Mouse (Mus musculus): ENCODE measurements around the gene Hnrnph2.

Gene Hnrnph2

DNA sequence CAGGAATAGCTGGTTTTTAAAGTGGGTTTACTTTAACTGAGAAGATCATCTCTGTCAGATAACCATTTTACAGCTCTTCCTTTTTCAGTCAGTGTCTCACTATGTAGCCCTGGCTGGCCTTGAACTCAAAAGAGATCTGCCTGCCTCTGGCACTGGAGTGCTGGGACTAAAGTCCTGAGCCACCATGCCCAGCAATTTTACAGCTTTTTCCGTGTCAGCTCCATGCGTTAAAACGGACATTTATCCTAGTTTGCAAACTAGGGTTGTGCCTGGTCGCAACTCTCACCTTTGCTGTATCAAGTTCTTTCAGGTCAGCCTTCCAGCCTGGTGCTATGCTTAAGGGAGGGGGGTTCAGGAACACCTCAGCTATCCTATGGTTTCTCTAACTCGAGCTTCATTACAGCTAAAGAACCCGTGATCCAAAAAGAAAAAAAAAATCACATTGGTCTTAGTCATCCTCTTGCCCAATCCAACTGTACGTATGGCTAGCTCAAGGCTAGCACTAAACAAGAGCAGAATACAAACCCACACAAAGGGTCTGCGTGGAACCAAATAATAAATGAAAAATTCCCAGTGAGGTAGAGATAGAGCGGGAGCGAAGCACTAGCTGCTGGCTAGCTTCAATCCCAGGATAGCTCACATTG lies 935 bp upstream of the Hnrnph2 start:
- ChIA-PET POLR2A (interaction anchor here (0.6 to 2.2 kb wide), 39 partner anchors 9 to 669 kb away, joined by 3 to 264 read pairs (median 6); partner anchors contain the start of genes Rpl36a (in 4 of the 4), Timm8a1 (in 3 of the 4), Armcx1 (in 2 of the 4) and Btk (in 2 of the 4)), CTCF (interaction anchor here in 3 of 4 experiments (0.6 to 1.6 kb wide), 7 partner anchors 9 to 87 kb away, joined by 3 to 7 read pairs (median 5); partner anchors contain the start of genes Rpl36a (in 2 of the 3) and Timm8a1 (in 1 of the 3))

DNA sequence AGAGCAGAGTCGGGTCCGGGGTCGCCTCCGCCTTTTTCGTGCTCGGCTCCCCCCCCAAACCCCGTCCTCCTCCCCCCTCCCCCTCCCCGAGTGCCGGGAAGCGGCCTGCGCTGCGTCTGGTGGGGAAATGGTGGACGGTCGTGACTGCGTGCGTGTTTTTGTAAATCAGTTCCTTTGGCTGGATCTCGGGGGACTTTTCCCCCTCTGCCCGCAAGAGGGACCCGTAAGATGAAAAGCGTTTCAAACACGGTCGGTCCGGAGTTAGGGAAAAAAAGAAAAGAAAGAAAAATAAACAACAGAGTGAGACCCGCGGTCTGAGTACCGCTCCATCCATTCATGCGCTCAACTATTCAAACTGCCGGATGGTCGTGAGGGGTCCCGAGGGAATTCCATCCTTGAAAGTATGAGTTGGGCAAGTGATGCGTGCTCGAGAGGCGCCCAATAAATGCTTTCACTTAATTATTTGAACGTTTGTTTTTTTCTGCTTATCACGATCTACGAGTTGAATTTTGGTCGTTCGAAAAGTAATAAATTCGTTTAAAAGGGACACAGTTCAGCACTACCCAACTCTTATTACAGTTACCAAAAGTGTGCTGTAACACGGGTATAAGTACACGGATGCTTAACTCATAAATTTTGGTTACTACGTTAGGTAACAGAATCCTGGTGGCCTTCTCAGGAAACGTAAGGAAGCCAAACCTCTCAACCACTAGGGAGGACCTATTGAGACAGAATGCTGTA lies 571 bp downstream of the Hnrnph2 start:
- POLR2A ChIA-PET = interaction anchor here (0.6 to 2.2 kb wide), 37 partner anchors 8 to 670 kb away, joined by 3 to 264 read pairs (median 7); partner anchors contain the start of genes Rpl36a (in 4 of the 4), Timm8a1 (in 3 of the 4), Armcx1 (in 2 of the 4) and Btk (in 2 of the 4)
- CTCF ChIA-PET = interaction anchor here in 2 of 4 experiments (1.0 to 1.6 kb wide), 5 partner anchors 7 to 60 kb away, joined by 3 to 7 read pairs (median 5); partner anchors contain the start of genes Rpl36a (in 2 of the 2) and Timm8a1 (in 1 of the 2)

DNA sequence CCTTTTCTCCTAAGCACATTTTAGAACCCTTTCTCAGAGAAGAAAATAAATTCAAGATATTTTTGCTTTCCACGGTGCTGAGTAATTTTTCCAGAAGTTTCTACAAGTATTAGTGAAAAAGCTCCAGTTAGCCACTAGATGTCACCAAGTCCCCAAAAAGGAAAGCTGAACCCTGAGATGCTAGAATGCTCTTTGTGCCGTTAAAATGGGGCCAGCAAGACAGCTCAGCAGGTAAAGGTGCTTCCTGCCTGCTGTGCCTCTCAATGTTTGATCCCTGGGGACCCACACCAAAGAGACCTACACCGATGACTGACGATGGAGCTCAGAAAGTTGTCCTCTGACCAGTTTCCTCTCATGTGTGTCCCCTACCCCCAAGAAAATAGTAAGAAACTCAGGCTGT lies 8.5 kb downstream of the Hnrnph2 start:
- CTCF ChIA-PET = interaction anchor here in 3 of 4 experiments (0.6 to 1.4 kb wide), 7 partner anchors 9 to 421 kb away, joined by 3 to 13 read pairs (median 4); partner anchors contain the start of genes Gla (in 1 of the 3) and Hnrnph2 (in 1 of the 3)
- POLR2A ChIA-PET = interaction anchor here (0.5 to 9.7 kb wide), 13 partner anchors 9 to 109 kb away, joined by 3 to 148 read pairs (median 5); partner anchors contain the start of genes Rpl36a (in 3 of the 4), Gla (in 2 of the 4), Hnrnph2 (in 2 of the 4) and Armcx1 (in 1 of the 4)

- POLR2A ChIA-PET = interaction anchor here in 3 of 4 experiments (0.7 to 9.7 kb wide), 11 partner anchors 8 to 107 kb away, joined by 6 to 148 read pairs (median 22); partner anchors contain the start of genes Rpl36a (in 3 of the 3), Armcx1 (in 2 of the 3), Gla (in 2 of the 3) and Hnrnph2 (in 2 of the 3)
- CTCF ChIA-PET = interaction anchor here in 1 of 4 experiments (0.7 kb wide), 1 partner anchor 183 kb away, joined by 6 read pairs; no protein-coding TSS in a partner anchor
These were observed 10.0 kb downstream of the Hnrnph2 start for GRCm38 (mm10) chrX:134610984-134611383.

- CTCF ChIA-PET = interaction anchor here in 2 of 4 experiments (1.0 to 1.2 kb wide), 4 partner anchors 12 to 294 kb away, joined by 3 to 4 read pairs (median 3); partner anchors contain the start of genes Gla (in 1 of the 2), Hnrnph2 (in 1 of the 2) and Rpl36a (in 1 of the 2)
- POLR2A ChIA-PET = interaction anchor here (0.5 to 9.7 kb wide), 27 partner anchors 8 to 796 kb away, joined by 3 to 148 read pairs (median 5); partner anchors contain the start of genes Rpl36a (in 4 of the 4), Armcx1 (in 3 of the 4), Gla (in 3 of the 4) and Hnrnph2 (in 3 of the 4)
These were observed 11.4 kb downstream of the Hnrnph2 start for GRCm38 (mm10) chrX:134612285-134612959.

DNA sequence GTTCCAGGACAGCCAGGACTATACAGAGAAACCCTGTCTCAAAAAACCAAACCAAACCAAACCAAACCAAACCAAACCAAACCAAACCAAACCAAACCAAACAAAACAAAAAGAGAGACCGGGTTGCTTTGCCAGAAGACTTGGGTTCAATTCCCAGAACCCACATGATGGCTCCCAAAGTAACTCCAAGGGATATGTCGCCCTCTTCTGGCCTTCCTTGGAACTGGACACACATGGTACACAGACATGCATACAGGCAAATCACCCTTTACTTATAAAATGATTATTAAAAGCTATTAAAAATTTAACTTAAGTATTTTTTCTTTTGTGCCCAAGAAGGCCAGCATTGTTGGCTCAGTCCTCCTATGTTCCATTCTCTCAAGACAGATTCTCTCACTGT lies 13.3 kb downstream of the Hnrnph2 start:
- CTCF ChIA-PET = interaction anchor here in 1 of 4 experiments (0.6 kb wide), 1 partner anchor 64 kb away, joined by 3 read pairs; no protein-coding TSS in a partner anchor
- POLR2A ChIA-PET = interaction anchor here in 3 of 4 experiments (0.6 to 9.7 kb wide), 8 partner anchors 9 to 482 kb away, joined by 3 to 148 read pairs (median 14); partner anchors contain the start of genes Rpl36a (in 2 of the 3), Armcx1 (in 1 of the 3), Btk (in 1 of the 3) and Gla (in 1 of the 3)

- ChIA-PET POLR2A (interaction anchor here in 3 of 4 experiments (0.6 to 5.2 kb wide), 9 partner anchors 9 to 98 kb away, joined by 3 to 31 read pairs (median 8); partner anchors contain the start of genes Rpl36a (in 3 of the 3), Armcx1 (in 1 of the 3), Gla (in 1 of the 3) and Hnrnph2 (in 1 of the 3)), CTCF (no interaction called here)
These were observed 18.7 kb downstream of the Hnrnph2 start for GRCm38 (mm10) chrX:134619695-134620094.

DNA sequence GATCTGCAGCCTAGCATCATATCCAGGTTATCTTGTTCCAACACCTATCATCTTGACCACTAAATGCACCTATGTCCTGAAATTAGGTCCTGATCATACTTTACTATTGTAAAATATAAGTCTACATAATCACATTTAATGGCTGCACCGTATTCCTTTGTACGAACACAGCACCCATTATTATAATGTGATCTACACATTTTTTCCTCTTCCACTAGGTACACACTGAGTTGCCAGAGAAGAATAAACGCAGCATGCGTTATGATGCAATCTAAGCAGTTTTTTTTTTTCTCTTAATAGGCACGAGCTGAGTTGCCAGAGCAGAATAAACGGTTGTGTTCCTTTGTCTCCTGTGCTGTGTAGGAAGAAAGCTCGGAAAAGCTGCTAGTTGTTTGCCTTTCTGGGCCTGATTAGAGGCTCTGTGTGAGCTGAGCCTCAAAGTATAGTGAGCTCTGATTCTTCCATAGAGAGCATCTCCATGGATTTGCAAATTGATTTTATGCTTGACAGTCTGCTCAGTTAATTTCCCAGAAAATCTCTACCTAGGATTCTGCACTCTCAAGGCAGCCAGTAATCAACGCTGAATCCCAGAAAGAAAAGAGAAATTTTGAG lies 19.4 kb downstream of the Hnrnph2 start:
- ChIA-PET POLR2A (interaction anchor here in 3 of 4 experiments (0.6 to 5.2 kb wide), 12 partner anchors 8 to 98 kb away, joined by 3 to 31 read pairs (median 7); partner anchors contain the start of genes Rpl36a (in 3 of the 3), Armcx1 (in 1 of the 3), Gla (in 1 of the 3) and Hnrnph2 (in 1 of the 3)), CTCF (no interaction called here)

DNA sequence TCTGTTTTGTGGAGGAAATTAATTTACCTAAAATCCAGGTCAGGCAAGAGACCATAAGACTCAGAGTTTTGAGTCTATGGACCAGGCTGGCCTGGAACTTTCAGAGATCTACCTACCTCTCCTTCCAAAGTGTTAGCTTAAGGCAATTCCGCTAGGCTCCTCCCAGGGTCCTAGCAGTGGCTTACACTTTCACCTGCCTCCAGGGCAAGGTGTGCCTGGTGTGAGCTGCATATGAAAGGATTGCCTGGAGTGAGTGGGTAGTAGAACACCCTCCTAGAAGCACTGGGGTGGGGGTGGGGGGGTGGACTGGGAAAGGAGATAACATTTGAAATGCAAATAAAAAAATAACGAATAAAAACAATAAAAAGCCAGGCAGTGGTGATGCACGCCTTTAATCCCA lies 20.7 kb downstream of the Hnrnph2 start:
- ChIA-PET CTCF (interaction anchor here in 1 of 4 experiments (0.6 kb wide), 1 partner anchor 333 kb away, joined by 4 read pairs; no protein-coding TSS in a partner anchor), POLR2A (interaction anchor here in 3 of 4 experiments (0.6 to 5.2 kb wide), 11 partner anchors 9 to 97 kb away, joined by 3 to 31 read pairs (median 4); partner anchors contain the start of genes Rpl36a (in 3 of the 3), Armcx1 (in 1 of the 3), Gla (in 1 of the 3) and Hnrnph2 (in 1 of the 3))

DNA sequence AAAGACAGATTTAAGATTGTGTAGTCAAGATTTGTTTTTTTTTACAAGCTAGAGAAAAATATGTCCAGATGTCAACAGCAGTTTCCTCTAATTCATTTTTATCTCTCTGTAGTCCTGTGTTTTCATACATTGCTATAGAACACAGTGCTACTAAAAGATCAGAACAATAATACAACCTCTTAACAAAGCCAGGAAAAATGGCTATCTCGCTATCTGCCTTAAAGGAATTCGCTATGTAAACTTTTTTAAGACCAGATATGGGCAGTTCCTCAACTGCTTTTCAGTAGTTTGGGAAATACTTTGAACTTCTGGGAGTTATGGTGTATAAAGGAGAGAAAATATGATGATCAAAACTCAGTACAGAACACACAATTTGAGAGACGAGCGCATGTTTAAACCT lies 22.4 kb downstream of the Hnrnph2 start:
- POLR2A ChIA-PET = interaction anchor here in 2 of 4 experiments (0.8 to 5.2 kb wide), 3 partner anchors 9 to 37 kb away, joined by 3 to 31 read pairs (median 5); partner anchors contain the start of gene Rpl36a (in 1 of the 2)
- CTCF ChIA-PET = no interaction called here

DNA sequence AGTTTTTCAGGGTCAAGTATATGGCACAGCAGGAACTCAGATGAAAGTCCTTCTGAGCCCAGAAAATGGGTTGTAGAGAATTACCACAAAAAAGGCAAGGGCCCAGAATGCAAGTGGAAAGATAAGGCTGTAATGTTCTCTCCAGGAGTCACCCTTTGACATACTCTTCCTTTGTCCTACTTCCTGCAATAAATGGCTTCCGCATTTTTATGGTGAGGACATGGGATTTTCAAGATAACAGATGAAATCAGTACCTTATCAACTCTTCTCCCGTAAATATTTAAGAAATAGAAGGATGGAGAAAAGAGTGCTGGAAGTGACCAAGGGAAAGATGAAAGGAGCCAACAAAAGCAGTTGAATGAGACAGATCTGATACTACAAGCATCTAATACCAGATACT lies 27.2 kb downstream of the Hnrnph2 start:
- ChIA-PET POLR2A (interaction anchor here in 2 of 4 experiments (0.6 to 1.0 kb wide), 2 partner anchors 43 to 111 kb away, joined by 5 read pairs; partner anchors contain the start of gene Rpl36a (in 1 of the 2)), CTCF (no interaction called here)

DNA sequence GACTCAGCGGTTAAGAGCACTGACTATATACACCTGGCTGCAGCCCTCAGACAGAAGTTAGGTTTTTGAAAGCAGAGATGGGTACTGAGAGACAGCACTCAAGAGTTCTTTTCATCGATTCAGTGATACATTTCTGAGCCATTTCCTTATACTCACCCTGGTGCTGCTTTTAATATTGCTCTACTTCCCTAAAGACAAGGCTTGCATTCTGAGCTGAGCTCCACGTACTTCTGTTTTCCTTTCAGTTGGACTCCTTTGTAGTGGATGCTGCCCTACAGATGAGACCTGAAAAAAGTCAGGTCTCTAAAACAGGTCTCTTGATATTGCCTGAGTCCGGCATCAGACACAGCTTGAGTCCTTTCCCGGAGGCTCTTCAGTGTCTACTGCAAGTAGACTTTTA lies 31.7 kb downstream of the Hnrnph2 start:
- ChIA-PET CTCF (interaction anchor here in 1 of 4 experiments (0.7 kb wide), 1 partner anchor 55 kb away, joined by 4 read pairs; no protein-coding TSS in a partner anchor), POLR2A (interaction anchor here in 1 of 4 experiments (0.6 kb wide), 1 partner anchor 91 kb away, joined by 3 read pairs; the partner anchor contains the start of gene Timm8a1)

DNA sequence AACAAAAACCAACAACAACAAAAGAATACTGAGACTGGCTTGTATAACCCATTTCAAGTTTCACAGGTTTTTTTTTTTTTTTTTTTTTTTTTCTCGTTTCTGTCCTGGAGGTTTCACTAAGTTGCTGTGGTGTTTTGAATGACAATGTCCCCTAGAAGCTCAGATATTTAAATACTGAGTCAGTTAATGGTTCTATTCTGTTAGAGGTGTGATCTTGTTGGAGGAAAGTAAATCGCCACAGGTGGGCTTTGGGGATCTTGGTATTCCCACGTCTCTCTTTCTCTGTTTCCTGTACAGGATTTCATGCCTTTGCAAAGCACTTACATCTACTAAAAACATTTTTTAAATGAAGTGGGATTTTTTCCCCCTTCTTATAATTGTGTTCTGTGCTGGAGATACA lies 34.1 kb downstream of the Hnrnph2 start:
- POLR2A ChIA-PET = interaction anchor here in 3 of 4 experiments (0.6 to 1.5 kb wide), 4 partner anchors 9 to 352 kb away, joined by 3 to 5 read pairs (median 4); partner anchors contain the start of gene Armcx1 (in 1 of the 3)
- CTCF ChIA-PET = interaction anchor here in 1 of 4 experiments (0.7 to 0.9 kb wide), 2 partner anchors 50 to 233 kb away, joined by 3 to 4 read pairs; no protein-coding TSS in a partner anchor

- ChIA-PET CTCF (no interaction called here), POLR2A (interaction anchor here in 2 of 4 experiments (1.2 to 1.5 kb wide), 2 partner anchors 51 to 82 kb away, joined by 3 to 4 read pairs; partner anchors contain the start of genes Armcx1 (in 1 of the 2) and Rpl36a (in 1 of the 2))
These were observed 34.9 kb downstream of the Hnrnph2 start for GRCm38 (mm10) chrX:134635860-134636259.

DNA sequence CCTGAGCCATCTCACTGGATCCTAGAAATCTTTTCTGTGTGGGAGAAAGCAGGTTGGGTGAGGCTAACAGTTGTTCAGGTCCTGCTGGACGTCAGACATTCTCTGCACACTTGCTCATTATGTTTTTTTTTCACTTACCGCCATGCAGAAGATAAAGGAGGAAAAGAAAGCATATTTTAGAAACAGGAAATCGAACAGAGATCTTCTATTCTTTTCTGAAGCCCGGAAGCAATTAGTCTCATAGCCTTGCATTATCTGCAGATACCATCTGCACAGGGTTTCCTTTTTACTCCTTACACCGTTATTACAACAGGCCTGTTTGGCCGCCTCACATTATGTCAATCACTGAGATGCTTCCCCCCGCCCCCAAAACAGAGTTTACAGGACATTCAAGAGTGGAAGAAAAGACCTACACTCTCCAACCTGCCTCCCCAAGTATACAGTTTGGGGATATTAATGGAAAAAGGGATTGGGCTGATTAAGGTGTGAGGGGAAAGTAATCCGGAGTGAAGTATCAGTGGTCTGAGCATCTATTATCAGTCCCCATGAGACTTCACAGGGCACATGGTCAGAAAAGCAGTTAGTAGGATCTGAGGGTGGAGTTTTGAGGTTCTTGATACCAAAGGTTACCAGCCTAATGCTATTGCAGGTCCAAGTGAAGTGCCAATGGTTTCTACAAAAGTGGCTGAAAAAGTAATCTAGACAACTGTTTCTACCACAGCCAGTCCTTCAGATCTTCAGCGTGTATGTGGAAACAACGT lies 40.2 kb downstream of the Hnrnph2 start:
- ChIA-PET CTCF (no interaction called here), POLR2A (no interaction called here)

- ChIA-PET CTCF (no interaction called here), POLR2A (no interaction called here)
These were observed 45.4 kb downstream of the Hnrnph2 start for GRCm38 (mm10) chrX:134646338-134646737.
